Mouse (Mus musculus) testis, adult 2 months (tissue): ENCODE measurements at regions not wholly inside any gene's neighbourhood (a gene's known extent, or its start where the extent isn't known, plus 50 kb on each side); places are given as distances from the start of the nearest gene placed in this dataset.

Experiments used
- CTCF ChIP-seq: fragments of 200-500 bp; IDR thresholded peaks from 2 replicates; pipeline ENCODE4 v1.5.1; 2012; ENCODE audit warnings: low read depth, mild to moderate bottlenecking, inconsistent platforms, low read length, moderate library complexity; ENCODE audit not compliant: control insufficient read depth, insufficient read depth, insufficient replicate concordance
- POLR2A ChIP-seq: fragments of 200-500 bp; IDR thresholded peaks from 2 replicates; pipeline ENCODE4 v1.6.1; 2012; ENCODE audit warnings: low read depth, mild to moderate bottlenecking, inconsistent platforms, low read length, moderate library complexity; ENCODE audit not compliant: control insufficient read depth

GRCm38 (mm10) chr3:151057491-151057890 is 380.2 kb upstream of the Adgrl4 start:
- TF ChIP-seq CTCF = no peak
- TF ChIP-seq POLR2A = no peak
